Mouse (Mus musculus) kidney, embryonic 14.5 days (tissue): Measurements from ENCODE around the gene Colec11. TPM values are rescaled to one million over a fixed set of nuclear protein-coding genes. Genes with fewer than 3 reads are reported as not detected.

Experiments used
- ATAC-seq: fragments of 200-750 bp; cut with Nextera tagmentation; 2 replicates; pipeline ENCODE4 v1.8.0; 2017; ENCODE audit warnings: moderate number of reproducible peaks, mild to moderate bottlenecking, moderate TSS enrichment, moderate library complexity; ENCODE audit not compliant: low FRiP score, low TSS enrichment
- H3K27ac ChIP-seq: fragments of 300-500 bp; sonication (generic); 2 replicates; pipeline ENCODE4 v1.5.1; 2014; ENCODE audit warnings: low read depth, mild to moderate bottlenecking, low read length, moderate library complexity, mixed read lengths
- H3K27me3 ChIP-seq: fragments of 300-500 bp; sonication (generic); 2 replicates; pipeline ENCODE4 v1.6.1; 2014; ENCODE audit warnings: mild to moderate bottlenecking, low read length; ENCODE audit not compliant: control insufficient read depth, insufficient read depth
- H3K36me3 ChIP-seq: fragments of 300-500 bp; sonication (generic); 2 replicates; pipeline ENCODE4 v1.6.1; 2014; ENCODE audit warnings: low read length, mixed read lengths; ENCODE audit not compliant: control insufficient read depth, insufficient read depth
- H3K4me1 ChIP-seq: fragments of 300-500 bp; sonication (generic); 2 replicates; pipeline ENCODE4 v1.6.1; 2014; ENCODE audit warnings: low read length, mixed read lengths; ENCODE audit not compliant: control insufficient read depth, insufficient read depth
- H3K4me2 ChIP-seq: fragments of 300-500 bp; sonication (generic); replicated peaks from 2 replicates; pipeline ENCODE4 v1.6.1; 2014; ENCODE audit warnings: low read depth, mild to moderate bottlenecking, low read length
- H3K4me3 ChIP-seq: fragments of 300-500 bp; sonication (generic); 2 replicates; pipeline ENCODE4 v1.5.1; 2014; ENCODE audit warnings: mild to moderate bottlenecking, low read length
- H3K9ac ChIP-seq: fragments of 300-500 bp; sonication (generic); 2 replicates; pipeline ENCODE4 v1.6.1; 2014; ENCODE audit warnings: low read depth, mild to moderate bottlenecking, low read length, moderate library complexity
- H3K9me3 ChIP-seq: fragments of 300-500 bp; sonication (generic); 2 replicates; pipeline ENCODE4 v1.6.1; 2016; ENCODE audit warnings: low read length; ENCODE audit not compliant: control insufficient read depth
- WGBS: fragments of 180-500 bp; shearing (Covaris S2); extraction: QIAGEN DNeasy Blood & Tissue Kit; methylation state at CpG from one replicate; pipeline ENCODE4 v1.1.7; 2014; 5-methylcytosine and 5-hydroxymethylcytosine counted together
- polyA plus RNA-seq: library from polyadenylated mRNA; unstranded; fragments of >200 nt; fragmentation: Nextera tagmentation; extraction: Ambion mirVana; gene quantifications from 2 replicates; pipeline ENCODE4 v1.2.1, GENCODE M21; 2014

Colec11 gene
- polyA plus RNA-seq, 1 experiment from 2014 or later: 1.9 TPM

DNA sequence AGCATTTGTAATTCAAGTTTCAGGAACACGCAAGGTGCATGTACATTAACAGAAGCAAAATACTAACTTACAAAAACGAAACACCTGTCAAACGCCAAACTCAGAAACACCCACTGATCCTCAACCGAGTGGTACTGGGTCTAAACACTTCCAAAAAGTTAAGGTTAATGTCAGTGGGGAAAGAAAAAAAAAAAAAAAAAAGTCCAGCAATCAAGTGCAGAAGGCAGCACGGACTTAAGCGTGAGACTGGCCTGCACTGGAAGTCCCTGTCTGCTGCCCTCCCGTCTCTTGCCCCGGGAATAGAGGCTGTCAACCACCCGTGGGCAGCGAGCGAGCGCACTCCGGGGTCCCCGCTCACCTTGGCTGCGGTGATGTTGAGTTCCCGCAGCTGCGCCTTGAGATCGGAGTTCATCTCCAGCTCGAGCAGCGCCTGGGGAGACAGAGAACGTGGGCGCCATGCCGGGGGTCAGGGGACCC is 11.9 kb upstream of the Colec11 start:
- Histone ChIP-seq H3K4me1 (peaks cover 16% of the 10 kb centered on the region; the same call in 1 of the 2 replicates), H3K9ac (peak overlapping the region; percentile 99), H3K27me3 (no peaks in the 10 kb centered on the region), H3K4me3 (peak overlapping the region; percentile 87), H3K4me2 (peak overlapping the region; percentile 80), H3K27ac (peak overlapping the region; percentile 76), H3K36me3 (peaks cover 45% of the 10 kb centered on the region), H3K9me3 (no peaks in the 10 kb centered on the region)
- WGBS: under 1% methylated on average over 23 of the region's 23 CpGs
- ATAC-seq: peak; percentile 5; the same call in 1 of the 2 replicates

DNA sequence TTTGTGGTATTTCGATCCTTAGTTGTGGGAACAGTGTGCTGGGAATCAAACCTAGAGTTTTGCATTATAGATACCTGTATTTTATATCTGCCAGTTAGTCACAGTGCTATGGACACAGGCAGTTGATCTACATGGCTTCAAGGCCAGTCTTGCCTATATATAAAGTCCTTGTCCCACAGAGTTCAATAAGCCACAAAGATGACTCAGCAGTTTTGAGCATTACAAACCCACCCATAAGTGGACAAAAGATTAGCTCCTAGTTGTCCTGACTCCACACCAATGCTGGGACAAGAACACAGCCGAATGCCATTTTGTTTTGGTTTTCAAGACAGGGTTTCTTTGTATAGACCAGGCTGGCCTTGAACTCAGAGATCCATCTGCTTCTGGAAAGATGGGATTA is 5.3 kb upstream of the Colec11 start:
- H3K4me2 ChIP-seq: no peak overlapping the region
- H3K9me3 ChIP-seq: no peaks in the 10 kb centered on the region
- H3K27me3 ChIP-seq: no peaks in the 10 kb centered on the region
- H3K4me1 ChIP-seq: 0 out of 2 replicates have a peak, but pooled peaks cover 5% of the 10 kb centered on the region
- no peak for ATAC-seq
- H3K36me3 ChIP-seq: peaks cover 53% of the 10 kb centered on the region
- no peak overlapping the region for H3K4me3 ChIP-seq
- no peak overlapping the region for H3K27ac ChIP-seq
- no peak overlapping the region for H3K9ac ChIP-seq
- WGBS: 94% methylated on average over 2 of the region's 2 CpGs

DNA sequence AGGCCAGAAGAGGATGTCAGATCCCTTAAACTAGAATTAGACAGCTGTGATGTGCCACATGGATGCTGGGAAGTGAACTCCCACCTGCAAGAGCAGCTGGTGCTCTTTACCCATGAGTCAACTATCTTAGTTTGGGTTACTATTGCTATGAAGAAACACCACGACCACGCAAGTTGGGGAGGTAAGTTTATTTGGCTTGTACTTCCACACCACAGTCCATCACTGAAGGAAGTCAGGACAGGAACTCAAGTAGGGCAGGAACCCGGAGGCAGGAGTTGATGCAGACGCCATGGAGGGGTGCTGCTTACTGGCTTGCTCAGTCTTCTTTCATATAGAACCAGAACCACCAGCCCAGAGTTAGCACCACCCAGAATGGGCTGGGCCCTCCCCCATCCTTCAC is 3.9 kb upstream of the Colec11 start:
- WGBS: 52% methylated on average over 4 of the region's 4 CpGs
- Histone ChIP-seq H3K36me3 (peaks cover 39% of the 10 kb centered on the region), H3K4me3 (no peak overlapping the region), H3K9ac (no peak overlapping the region), H3K4me2 (no peak overlapping the region), H3K9me3 (no peaks in the 10 kb centered on the region), H3K27me3 (no peaks in the 10 kb centered on the region), H3K27ac (no peak overlapping the region), H3K4me1 (peaks cover 2% of the 10 kb centered on the region; the same call in 1 of the 2 replicates)
- no peak for ATAC-seq

DNA sequence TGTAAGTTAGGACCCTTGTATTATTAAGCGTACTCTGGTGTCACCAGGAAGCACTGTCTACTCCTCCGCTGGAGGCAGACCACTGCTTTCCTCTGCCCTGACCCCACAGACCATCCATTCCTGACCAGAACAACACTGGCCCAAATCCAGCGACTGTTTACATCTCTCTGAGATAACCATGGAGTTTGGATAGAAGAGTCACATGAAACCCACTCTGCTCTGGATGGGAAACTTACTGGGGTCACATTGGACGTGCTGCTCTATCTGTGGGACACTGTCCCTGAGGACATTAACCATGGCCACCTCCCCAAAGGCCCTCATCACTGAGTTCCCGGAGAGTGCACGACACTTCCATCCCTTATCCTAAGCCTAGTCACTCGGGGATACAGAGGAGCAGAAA is 2.2 kb upstream of the Colec11 start:
- 76% methylated on average over 7 of the region's 7 CpGs for WGBS
- H3K36me3 ChIP-seq: peaks cover 22% of the 10 kb centered on the region
- H3K4me2 ChIP-seq: no peak overlapping the region
- no peak overlapping the region for H3K27ac ChIP-seq
- no peak overlapping the region for H3K9ac ChIP-seq
- peaks cover 7% of the 10 kb centered on the region; the same call in 1 of the 2 replicates for H3K4me1 ChIP-seq
- H3K4me3 ChIP-seq: no peak overlapping the region
- no peaks in the 10 kb centered on the region for H3K27me3 ChIP-seq
- no peaks in the 10 kb centered on the region for H3K9me3 ChIP-seq
- no peak for ATAC-seq

DNA sequence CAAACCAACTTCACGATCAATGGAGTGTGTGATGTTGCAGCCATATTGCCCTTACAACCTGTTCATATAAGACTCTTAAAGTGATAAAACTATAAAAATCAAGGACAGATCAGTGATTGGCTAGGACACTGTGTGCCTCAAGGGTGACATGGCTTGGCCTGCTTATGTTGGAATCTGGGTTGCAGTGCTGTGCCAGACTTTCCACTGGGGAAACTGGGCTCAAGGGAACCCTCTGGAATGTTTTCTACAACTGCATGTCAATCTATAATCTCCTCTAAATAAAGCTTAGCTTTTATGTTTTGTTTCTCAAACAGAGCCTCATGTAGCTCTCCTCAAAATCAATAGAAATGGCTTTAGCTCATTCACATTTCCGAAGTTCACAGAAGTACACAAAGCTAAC is 1.1 kb upstream of the Colec11 start:
- Histone ChIP-seq H3K27me3 (no peaks in the 10 kb centered on the region), H3K4me1 (peaks cover 7% of the 10 kb centered on the region; the same call in 1 of the 2 replicates), H3K27ac (no peak overlapping the region), H3K4me2 (no peak overlapping the region), H3K36me3 (peaks cover 11% of the 10 kb centered on the region), H3K4me3 (no peak overlapping the region), H3K9ac (no peak overlapping the region), H3K9me3 (no peaks in the 10 kb centered on the region)
- no peak for ATAC-seq
- WGBS: 96% methylated on average over 2 of the region's 2 CpGs

DNA sequence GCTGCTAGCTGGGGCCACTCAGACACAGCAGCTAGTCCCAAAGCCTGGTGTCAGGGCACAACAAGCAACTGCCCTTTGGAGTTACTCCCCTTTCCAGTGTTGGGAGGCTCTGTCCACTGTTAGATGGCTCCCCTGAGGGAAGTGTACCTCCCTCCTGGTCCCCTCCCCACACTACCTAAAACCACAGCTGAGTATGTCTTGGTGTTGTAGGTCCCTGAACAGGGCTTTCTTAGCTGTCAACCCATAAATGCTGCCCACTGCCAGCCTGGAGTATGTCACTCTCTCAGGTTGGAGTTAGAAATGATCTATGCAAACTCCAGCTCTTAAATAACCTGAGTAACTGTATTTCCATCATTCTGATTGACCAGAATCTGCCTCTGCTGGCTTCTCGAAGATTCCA is 536 bp downstream of the Colec11 start:
- Histone ChIP-seq H3K9me3 (no peaks in the 10 kb centered on the region), H3K27ac (peak overlapping the region; percentile 55; the same call in 1 of the 2 replicates), H3K4me3 (no peak overlapping the region), H3K9ac (no peak overlapping the region), H3K27me3 (no peaks in the 10 kb centered on the region), H3K4me2 (no peak overlapping the region), H3K36me3 (no peaks in the 10 kb centered on the region), H3K4me1 (peaks cover 7% of the 10 kb centered on the region; the same call in 1 of the 2 replicates)
- ATAC-seq: no peak
- 69% methylated on average over 1 of the region's 1 CpGs for WGBS

DNA sequence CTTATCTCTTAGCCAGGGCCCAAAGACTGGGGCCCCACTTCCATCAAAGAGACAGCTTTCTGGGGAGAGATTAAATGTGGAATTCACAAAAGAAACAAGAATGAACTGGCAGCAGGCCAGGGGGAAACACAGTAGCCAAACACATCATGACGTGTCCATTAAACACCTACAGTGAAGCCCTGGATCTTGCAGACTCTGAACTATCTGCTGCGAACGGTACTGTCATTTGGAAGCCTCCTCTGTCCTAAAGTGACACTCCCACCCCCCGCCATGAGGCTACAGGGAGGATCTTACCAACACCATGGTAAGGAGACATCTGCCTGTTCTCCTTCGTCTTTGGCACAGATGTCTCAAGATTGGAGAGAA is 1.0 kb downstream of the Colec11 start:
- Histone ChIP-seq H3K4me3 (no peak overlapping the region), H3K27me3 (no peaks in the 10 kb centered on the region), H3K4me1 (peaks cover 7% of the 10 kb centered on the region; the same call in 1 of the 2 replicates), H3K27ac (peak overlapping the region; percentile 55; the same call in 1 of the 2 replicates), H3K9me3 (no peaks in the 10 kb centered on the region), H3K9ac (no peak overlapping the region), H3K4me2 (no peak overlapping the region), H3K36me3 (no peaks in the 10 kb centered on the region)
- 42% methylated on average over 5 of the region's 5 CpGs for WGBS
- no peak for ATAC-seq

DNA sequence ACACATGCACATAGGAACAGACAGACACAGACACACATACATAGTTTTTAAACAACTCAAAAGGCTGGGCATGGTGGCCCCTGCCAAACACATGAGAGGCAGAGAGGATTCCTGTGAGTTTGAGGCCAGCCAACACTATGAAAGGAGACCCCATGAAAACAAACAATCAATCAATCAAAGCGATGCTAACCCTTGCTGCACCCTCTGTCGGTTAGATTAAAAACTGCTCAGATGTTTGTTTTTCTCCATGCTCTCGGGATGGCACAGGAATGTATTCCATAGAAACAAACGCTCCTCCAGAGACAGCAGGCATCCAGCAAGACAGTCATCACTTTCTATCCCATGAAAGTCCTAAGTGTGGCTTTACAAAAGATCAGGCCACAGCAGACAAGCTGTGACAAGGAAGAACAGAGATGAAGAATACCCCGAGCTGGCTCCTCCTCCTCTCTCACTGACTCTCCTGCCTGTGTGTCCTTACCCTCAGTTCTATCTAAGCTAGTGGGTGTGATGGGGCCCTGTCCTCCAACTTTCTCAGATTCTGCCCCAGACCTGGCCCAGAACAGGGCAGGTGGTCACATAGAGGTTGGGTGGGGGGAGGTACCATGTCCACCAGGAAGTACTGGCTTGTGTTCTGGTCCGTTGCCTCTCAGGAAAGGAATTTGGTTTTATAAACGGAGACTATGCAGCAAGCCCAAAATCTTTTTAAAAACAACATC is 1.6 kb downstream of the Colec11 start:
- Histone ChIP-seq H3K9ac (no peak overlapping the region), H3K4me3 (no peak overlapping the region)

DNA sequence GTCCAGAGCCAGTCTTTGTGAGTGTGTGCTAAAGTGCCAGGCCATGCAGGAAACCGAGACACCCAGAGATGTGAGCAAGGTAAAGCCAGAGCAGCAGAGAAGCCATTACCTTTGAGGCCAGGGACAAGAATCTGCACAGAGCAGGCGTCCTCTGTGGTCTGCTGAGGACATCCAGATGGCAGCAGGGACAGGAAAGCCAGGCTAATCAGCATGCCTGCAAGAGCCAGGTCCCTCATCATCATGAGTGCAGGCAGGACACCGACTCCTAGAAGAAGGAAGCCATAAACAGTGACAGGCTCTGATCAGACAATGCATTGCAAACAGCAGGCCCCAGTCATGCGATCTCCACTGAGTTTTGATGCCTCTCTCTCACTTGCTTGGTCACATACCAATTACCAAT is 5.9 kb downstream of the Colec11 start:
- ATAC-seq: no peak
- Histone ChIP-seq H3K36me3 (no peaks in the 10 kb centered on the region), H3K27ac (no peak overlapping the region), H3K4me2 (no peak overlapping the region), H3K9me3 (no peaks in the 10 kb centered on the region), H3K4me3 (no peak overlapping the region), H3K4me1 (peaks cover 7% of the 10 kb centered on the region; the same call in 1 of the 2 replicates), H3K9ac (no peak overlapping the region), H3K27me3 (no peaks in the 10 kb centered on the region; the same call in 1 of the 2 replicates)
- 52% methylated on average over 4 of the region's 4 CpGs for WGBS

More for the DNA sequence above, 1.6 kb downstream of the Colec11 start:
- ATAC-seq: peak; percentile 44
- H3K4me2 ChIP-seq: no peak overlapping the region; the same call in 1 of the 2 replicates
- no peaks in the 10 kb centered on the region for H3K9me3 ChIP-seq
- no peaks in the 10 kb centered on the region for H3K36me3 ChIP-seq
- H3K4me1 ChIP-seq: peaks cover 7% of the 10 kb centered on the region; the same call in 1 of the 2 replicates
- H3K27ac ChIP-seq: no peak overlapping the region
- 13% methylated on average over 7 of the region's 7 CpGs for WGBS
- no peaks in the 10 kb centered on the region for H3K27me3 ChIP-seq
